Mouse (Mus musculus) liver, embryonic 16.5 days (tissue): ENCODE results near the gene Sh3bp5. TPM values are rescaled to one million over a fixed set of nuclear protein-coding genes. Genes with fewer than 3 reads are reported as not detected.

Experiments
- ATAC-seq: fragments of 200-750 bp; cut with Nextera tagmentation; 2 replicates; pipeline ENCODE4 v1.8.0; 2017; ENCODE audit warnings: low read depth, mild to moderate bottlenecking, moderate number of reproducible peaks, moderate library complexity
- H3K27ac ChIP-seq: fragments of 300-500 bp; sonication (generic); 2 replicates; pipeline ENCODE4 v1.5.1; 2014; ENCODE audit warnings: mild to moderate bottlenecking, low read length
- H3K27me3 ChIP-seq: fragments of 300-500 bp; sonication (generic); 2 replicates; pipeline ENCODE4 v1.6.1; 2014; ENCODE audit warnings: low read depth, low read length, mixed read lengths; ENCODE audit not compliant: control insufficient read depth, insufficient read depth
- H3K36me3 ChIP-seq: fragments of 300-500 bp; sonication (generic); 2 replicates; pipeline ENCODE4 v1.6.1; 2014; ENCODE audit warnings: mild to moderate bottlenecking; ENCODE audit not compliant: control insufficient read depth, insufficient read depth
- H3K4me1 ChIP-seq: fragments of 300-500 bp; sonication (generic); 2 replicates; pipeline ENCODE4 v1.6.1; 2014; ENCODE audit warnings: low read depth, low read length, mixed read lengths; ENCODE audit not compliant: control insufficient read depth
- H3K4me2 ChIP-seq: fragments of 300-500 bp; sonication (generic); 2 replicates; pipeline ENCODE4 v1.6.1; 2014; ENCODE audit warnings: low read depth, low read length, mixed read lengths
- H3K4me3 ChIP-seq: fragments of 300-500 bp; sonication (generic); 2 replicates; pipeline ENCODE4 v1.5.1; 2014; ENCODE audit warnings: low read depth, mild to moderate bottlenecking, low read length
- H3K9ac ChIP-seq: fragments of 300-500 bp; sonication (generic); 2 replicates; pipeline ENCODE4 v1.6.1; 2014; ENCODE audit warnings: low read depth, low read length
- H3K9me3 ChIP-seq: fragments of 300-500 bp; sonication (generic); replicated peaks from 2 replicates; pipeline ENCODE4 v1.6.1; 2016; ENCODE audit warnings: low read length; ENCODE audit not compliant: control insufficient read depth
- WGBS: fragments of 180-500 bp; shearing (Covaris S2); extraction: QIAGEN DNeasy Blood & Tissue Kit; methylation state at CpG from one replicate; pipeline ENCODE4 v1.1.7; 2014; ENCODE audit not compliant: insufficient replicate concordance; 5-methylcytosine and 5-hydroxymethylcytosine counted together
- polyA plus RNA-seq: library from polyadenylated mRNA; unstranded; fragments of >200 nt; fragmentation: Nextera tagmentation; extraction: Ambion mirVana; gene quantifications from 2 replicates; pipeline ENCODE4 v1.2.1, GENCODE M21; 2015

Gene Sh3bp5
- polyA plus RNA-seq, 1 experiment from 2014 or later, result 22.1 TPM

GRCm38 (mm10) chr14:31435018-31435915, 611 bp downstream of the Sh3bp5 start:
- Histone ChIP-seq H3K36me3 (no peaks in the 10 kb centered on the region), H3K27ac (peak overlapping the region; percentile 73), H3K4me3 (peak overlapping the region; percentile 71), H3K4me1 (peaks cover 17% of the 10 kb centered on the region), H3K4me2 (peak overlapping the region; percentile 76), H3K9ac (peak overlapping the region; percentile 77), H3K27me3 (peaks cover 14% of the 10 kb centered on the region), H3K9me3 (no peaks in the 10 kb centered on the region)
- 0 out of 2 replicates have a peak, but pooled peaks have one; percentile 4 for ATAC-seq
- 3% methylated on average over 53 of the region's 53 CpGs for WGBS

GRCm38 (mm10) chr14:31434426-31434825, 1.5 kb downstream of the Sh3bp5 start:
- H3K9me3 ChIP-seq, result no peaks in the 10 kb centered on the region
- no peaks in the 10 kb centered on the region for H3K36me3 ChIP-seq
- H3K4me1 ChIP-seq, result peaks cover 17% of the 10 kb centered on the region
- H3K27ac ChIP-seq, result peak overlapping the region; percentile 78
- peak overlapping the region; percentile 76 for H3K4me2 ChIP-seq
- H3K27me3 ChIP-seq, result peaks cover 14% of the 10 kb centered on the region
- H3K9ac ChIP-seq, result no peak overlapping the region; the same call in 1 of the 2 replicates
- peak overlapping the region; percentile 25; the same call in 1 of the 2 replicates for H3K4me3 ChIP-seq
- 60% methylated on average over 5 of the region's 5 CpGs for WGBS
- no peak for ATAC-seq

- Histone ChIP-seq H3K27ac (peak overlapping the region; percentile 78), H3K4me1 (peaks cover 19% of the 10 kb centered on the region), H3K9ac (no peak overlapping the region), H3K4me3 (peak overlapping the region; percentile 25; the same call in 1 of the 2 replicates), H3K9me3 (no peaks in the 10 kb centered on the region), H3K27me3 (peaks cover 14% of the 10 kb centered on the region), H3K4me2 (peak overlapping the region; percentile 76), H3K36me3 (no peaks in the 10 kb centered on the region)
- 37% methylated on average over 7 of the region's 7 CpGs for WGBS
- ATAC-seq, result peak; percentile 76
Measured at GRCm38 (mm10) chr14:31433851-31434360, 2.0 kb downstream of the Sh3bp5 start.

GRCm38 (mm10) chr14:31433126-31433525, 2.8 kb downstream of the Sh3bp5 start:
- WGBS, result 36% methylated on average over 5 of the region's 5 CpGs
- ATAC-seq, result no peak
- H3K4me3 ChIP-seq, result no peak overlapping the region
- peak overlapping the region; percentile 76 for H3K4me2 ChIP-seq
- H3K27ac ChIP-seq, result peak overlapping the region; percentile 78
- H3K4me1 ChIP-seq, result peaks cover 24% of the 10 kb centered on the region
- H3K27me3 ChIP-seq, result peaks cover 14% of the 10 kb centered on the region
- no peaks in the 10 kb centered on the region for H3K36me3 ChIP-seq
- H3K9me3 ChIP-seq, result no peaks in the 10 kb centered on the region
- 0 out of 2 replicates have a peak overlapping the region, but pooled peaks have one; percentile 17 for H3K9ac ChIP-seq

- Histone ChIP-seq H3K9ac (no peak overlapping the region), H3K27ac (peak overlapping the region; percentile 78), H3K36me3 (no peaks in the 10 kb centered on the region), H3K27me3 (peaks cover 14% of the 10 kb centered on the region), H3K4me2 (peak overlapping the region; percentile 76), H3K4me1 (peaks cover 29% of the 10 kb centered on the region), H3K4me3 (peak overlapping the region; percentile 10; the same call in 1 of the 2 replicates), H3K9me3 (no peaks in the 10 kb centered on the region)
- 16% methylated on average over 4 of the region's 4 CpGs for WGBS
- no peak for ATAC-seq
Measured at GRCm38 (mm10) chr14:31432424-31432823, 3.5 kb downstream of the Sh3bp5 start.

- WGBS, result 16% methylated on average over 3 of the region's 3 CpGs
- Histone ChIP-seq H3K9me3 (no peaks in the 10 kb centered on the region), H3K27me3 (peaks cover 14% of the 10 kb centered on the region), H3K9ac (no peak overlapping the region), H3K4me2 (peak overlapping the region; percentile 76), H3K27ac (0 out of 2 replicates have a peak overlapping the region, but pooled peaks have one; percentile 42), H3K4me1 (peaks cover 31% of the 10 kb centered on the region), H3K4me3 (peak overlapping the region; percentile 34), H3K36me3 (no peaks in the 10 kb centered on the region; the same call in 1 of the 2 replicates)
- no peak for ATAC-seq
Measured at GRCm38 (mm10) chr14:31431789-31432330, 4.0 kb downstream of the Sh3bp5 start.

GRCm38 (mm10) chr14:31429004-31429395, 6.9 kb downstream of the Sh3bp5 start:
- no peak overlapping the region for H3K4me2 ChIP-seq
- H3K9ac ChIP-seq, result no peak overlapping the region
- 56% methylated on average over 5 of the region's 5 CpGs for WGBS

GRCm38 (mm10) chr14:31428211-31429003, 7.5 kb downstream of the Sh3bp5 start:
- WGBS, result 50% methylated on average over 15 of the region's 15 CpGs
- Histone ChIP-seq H3K9me3 (no peaks in the 10 kb centered on the region), H3K4me1 (peaks cover 28% of the 10 kb centered on the region), H3K4me3 (no peak overlapping the region), H3K27me3 (no peaks in the 10 kb centered on the region), H3K4me2 (no peak overlapping the region), H3K9ac (no peak overlapping the region), H3K36me3 (peaks cover 5% of the 10 kb centered on the region; the same call in 1 of the 2 replicates), H3K27ac (peak overlapping the region; percentile 9; the same call in 1 of the 2 replicates)
- peak; percentile 77 for ATAC-seq

More at GRCm38 (mm10) chr14:31429004-31429395, 6.9 kb downstream of the Sh3bp5 start:
- peaks cover 25% of the 10 kb centered on the region for H3K4me1 ChIP-seq
- peak overlapping the region; percentile 6; the same call in 1 of the 2 replicates for H3K27ac ChIP-seq
- H3K9me3 ChIP-seq, result no peaks in the 10 kb centered on the region
- ATAC-seq, result no peak
- no peaks in the 10 kb centered on the region for H3K27me3 ChIP-seq
- H3K4me3 ChIP-seq, result no peak overlapping the region
- peaks cover 5% of the 10 kb centered on the region; the same call in 1 of the 2 replicates for H3K36me3 ChIP-seq
